Mouse (Mus musculus): ENCODE data around the gene Relb.

GRCm38 (mm10) chr7:19666750-19667149, 37.5 kb upstream of the Relb start:
- TF ChIP-seq HCFC1 (IDR thresholded peaks at IDR 0.05; ENCODE audit: borderline replicate concordance, insufficient read depth, low read length) (no peak), CHD2 (IDR thresholded peaks at IDR 0.05; ENCODE audit: low read depth, low read length) (no peak), MAFK (IDR thresholded peaks at IDR 0.05; ENCODE audit: insufficient read depth, low read depth, low read length) (no peak)
